Mouse (Mus musculus) cortical plate, adult 2 months (tissue): Measurements from ENCODE around the gene Fsd2. TPM values are rescaled to one million over a fixed set of nuclear protein-coding genes. Genes with fewer than 3 reads are reported as not detected.

Experiments used
- H3K27ac ChIP-seq: fragments of 200-500 bp; 2 replicates; pipeline ENCODE4 v1.5.1; 2012; ENCODE audit warnings: low read length, control low read depth, inconsistent platforms; ENCODE audit not compliant: insufficient read depth
- H3K4me1 ChIP-seq: fragments of 200-500 bp; 2 replicates; pipeline ENCODE4 v1.6.1; 2011; ENCODE audit warnings: low read length; ENCODE audit not compliant: control insufficient read depth, insufficient read depth
- H3K4me3 ChIP-seq: fragments of 200-500 bp; 2 replicates; pipeline ENCODE4 v1.5.1; 2011; ENCODE audit warnings: mild to moderate bottlenecking, low read length, control low read depth; ENCODE audit not compliant: insufficient read depth
- CTCF ChIP-seq: fragments of 200-500 bp; IDR thresholded peaks from 2 replicates; pipeline ENCODE4 v1.5.1; 2011; ENCODE audit warnings: mild to moderate bottlenecking, control low read depth, low read length; ENCODE audit not compliant: insufficient read depth; ENCODE audit errors: extremely low read depth
- POLR2A ChIP-seq: fragments of 200-500 bp; IDR thresholded peaks from 2 replicates; pipeline ENCODE4 v1.6.1; 2011; ENCODE audit warnings: mild to moderate bottlenecking, low read length, control low read depth; ENCODE audit not compliant: insufficient read depth; ENCODE audit errors: extremely low read depth
- polyA plus RNA-seq: library from polyadenylated mRNA; depleted of rRNA; stranded (reverse); fragments of >200 nt; gene quantifications from 2 replicates; pipeline ENCODE4 v1.2.3, GENCODE M21; 2012

Fsd2 gene
- polyA plus RNA-seq, 1 experiment: 0.13 TPM

DNA sequence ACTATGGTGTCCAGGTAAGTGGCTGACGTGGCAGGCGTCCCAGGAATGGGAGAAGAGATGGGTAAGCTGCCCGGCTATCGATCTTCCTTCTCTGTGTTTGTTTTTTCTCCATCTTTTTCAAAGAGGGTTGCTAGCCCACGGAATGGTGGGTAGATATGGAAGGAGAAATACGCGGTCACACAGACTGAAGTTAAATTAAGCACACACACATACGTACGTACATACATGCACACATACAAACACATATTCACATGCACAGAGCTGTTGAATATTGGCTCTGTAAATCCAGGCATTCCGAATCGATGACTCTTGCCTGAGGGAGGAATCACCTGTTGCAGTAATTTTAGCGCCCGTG is 43.1 kb downstream of the Fsd2 start:
- peak overlapping the region; percentile 37; the same call in 1 of the 2 replicates for H3K27ac ChIP-seq
- no peak for TF ChIP-seq POLR2A
- TF ChIP-seq CTCF: no peak
- H3K4me1 ChIP-seq: peaks cover 2% of the 10 kb centered on the region; the same call in 1 of the 2 replicates
- peak overlapping the region; percentile 71 for H3K4me3 ChIP-seq

DNA sequence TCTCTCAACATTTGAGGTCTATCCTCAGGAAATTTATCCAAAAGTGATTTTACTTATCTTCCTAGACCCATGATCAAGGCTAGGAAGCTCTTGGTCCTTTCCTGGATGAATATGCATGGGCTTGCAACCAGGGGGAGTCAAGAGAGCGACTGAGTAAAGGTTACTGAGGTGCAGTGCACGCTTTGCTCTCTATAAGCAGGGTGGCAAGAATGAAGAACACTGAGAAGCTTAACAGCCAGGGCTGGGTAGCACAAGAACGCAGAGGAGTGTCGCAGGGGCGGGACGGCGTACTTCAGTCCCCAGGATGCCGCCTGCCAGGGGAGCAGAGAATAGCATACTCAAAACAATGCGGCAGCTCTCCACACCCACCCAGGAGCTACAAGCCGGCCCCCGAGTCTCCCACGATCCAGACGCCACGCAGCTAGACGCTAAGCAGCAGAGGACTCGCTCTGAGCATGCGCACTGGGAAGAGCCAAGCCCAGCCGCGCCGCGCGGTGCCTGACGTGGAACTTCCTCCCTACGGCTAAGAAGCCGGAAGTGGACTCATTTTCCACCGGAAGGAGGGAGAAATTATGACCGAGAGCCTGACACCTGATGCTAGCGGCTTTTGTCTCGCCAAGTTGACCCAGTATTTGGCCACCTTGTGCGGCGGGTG is 43.6 kb downstream of the Fsd2 start:
- Histone ChIP-seq H3K27ac (peak overlapping the region; percentile 79), H3K4me1 (peaks cover 2% of the 10 kb centered on the region; the same call in 1 of the 2 replicates), H3K4me3 (peak overlapping the region; percentile 71)
- peak; percentile 92 for TF ChIP-seq POLR2A
- no peak for TF ChIP-seq CTCF

DNA sequence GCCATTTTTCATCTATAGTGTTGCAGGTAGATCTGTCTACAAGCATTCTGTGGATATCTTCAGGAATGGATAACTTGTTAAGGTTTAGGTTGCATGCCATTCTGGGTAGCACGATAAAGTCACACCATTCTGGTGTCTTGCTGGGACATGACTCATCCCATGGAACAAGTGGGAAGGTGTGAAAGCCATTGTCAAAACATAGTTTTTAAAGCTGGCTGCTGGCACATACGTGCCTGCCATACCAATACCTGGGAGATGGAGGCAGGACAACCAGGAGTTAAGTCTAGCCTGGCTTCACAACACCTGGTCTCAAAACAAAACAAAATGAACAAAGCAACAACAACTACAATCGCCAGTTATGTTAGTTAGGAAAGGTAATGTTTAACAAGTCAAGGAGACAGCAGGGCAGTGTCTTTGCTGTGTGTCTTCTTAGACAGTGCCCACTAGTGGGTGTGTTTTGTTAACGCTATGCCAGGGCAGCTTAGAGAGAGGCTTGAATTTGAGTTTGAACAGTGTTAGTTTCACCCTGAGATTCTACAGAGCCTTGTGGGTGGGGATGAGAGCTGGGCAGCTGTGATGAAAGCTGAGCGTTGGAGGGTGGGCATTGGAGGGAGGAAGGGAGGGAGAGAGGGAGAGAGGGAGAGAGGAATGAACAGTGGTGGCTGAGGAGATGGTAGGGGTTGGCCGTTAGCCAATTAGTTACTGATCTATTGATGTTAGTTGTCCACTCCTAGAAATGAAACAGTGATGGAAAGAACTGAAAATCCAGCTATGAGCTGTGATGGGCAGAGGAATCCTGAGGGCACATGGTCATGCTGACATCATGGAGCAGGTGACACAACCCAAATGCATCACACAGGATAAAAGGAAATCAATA is 50.4 kb downstream of the Fsd2 start:
- H3K4me3 ChIP-seq: no peak overlapping the region
- TF ChIP-seq POLR2A (no peak), CTCF (peak; percentile 48; the same call in 1 of the 2 replicates)
- 0 out of 2 replicates have a peak, but pooled peaks cover 2% of the 10 kb centered on the region for H3K4me1 ChIP-seq
- H3K27ac ChIP-seq: no peak overlapping the region

DNA sequence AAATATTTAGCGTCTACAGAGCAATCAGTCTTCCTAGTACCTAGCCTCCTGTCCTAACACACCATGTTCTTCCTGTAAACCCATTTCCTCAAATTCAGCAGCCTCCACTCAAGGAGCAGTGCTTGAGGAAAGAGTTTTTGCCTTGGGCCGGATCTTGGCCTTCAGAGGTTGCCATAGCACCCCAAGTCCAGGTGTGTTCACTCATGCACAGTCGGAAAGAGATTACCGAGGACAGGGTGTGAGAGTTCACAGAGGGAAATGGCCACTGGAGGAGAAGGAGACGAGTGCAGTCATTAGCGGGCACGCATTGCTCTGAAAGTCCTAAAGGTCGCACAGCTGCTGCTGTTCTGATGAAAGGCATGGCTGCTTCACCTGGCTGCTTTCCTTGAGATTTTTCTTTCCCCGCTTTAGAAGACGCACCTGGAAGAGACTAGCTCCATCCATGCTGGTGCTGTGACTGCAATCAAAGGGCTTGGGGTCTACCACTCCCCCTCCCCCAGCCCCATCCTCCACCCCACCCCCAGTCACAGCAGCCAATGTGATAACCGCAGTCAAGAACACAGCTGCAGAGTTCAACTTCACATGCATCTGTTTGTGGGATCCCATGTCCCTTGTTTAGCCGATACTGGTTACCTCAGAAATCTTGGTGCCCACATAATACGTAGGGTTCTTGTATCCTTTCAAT is 51.7 kb downstream of the Fsd2 start:
- TF ChIP-seq POLR2A (no peak), CTCF (no peak)
- Histone ChIP-seq H3K4me1 (0 out of 2 replicates have a peak, but pooled peaks cover 2% of the 10 kb centered on the region), H3K27ac (no peak overlapping the region), H3K4me3 (no peak overlapping the region)

DNA sequence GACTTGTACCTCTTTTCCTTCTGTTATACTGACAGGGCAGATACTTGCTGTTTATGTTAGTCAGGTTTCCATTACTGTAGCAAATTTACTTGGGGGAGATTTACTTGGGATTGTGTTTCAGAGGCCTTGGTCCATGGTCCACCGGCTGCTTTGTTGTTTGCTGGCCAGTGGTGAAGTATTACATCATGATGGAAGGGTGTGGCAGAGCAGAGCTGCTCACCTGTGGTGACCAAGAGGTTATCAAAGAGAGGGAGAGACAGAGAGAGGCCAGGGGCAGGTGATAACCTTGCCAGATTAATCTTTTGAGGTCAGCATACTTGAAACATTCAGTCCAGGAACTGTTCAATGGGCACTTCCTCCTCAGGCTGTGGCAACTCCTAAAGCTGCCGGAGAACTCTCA is 65.7 kb downstream of the Fsd2 start:
- Histone ChIP-seq H3K4me1 (no peaks in the 10 kb centered on the region), H3K4me3 (no peak overlapping the region), H3K27ac (no peak overlapping the region)
- TF ChIP-seq CTCF: no peak
- no peak for TF ChIP-seq POLR2A

DNA sequence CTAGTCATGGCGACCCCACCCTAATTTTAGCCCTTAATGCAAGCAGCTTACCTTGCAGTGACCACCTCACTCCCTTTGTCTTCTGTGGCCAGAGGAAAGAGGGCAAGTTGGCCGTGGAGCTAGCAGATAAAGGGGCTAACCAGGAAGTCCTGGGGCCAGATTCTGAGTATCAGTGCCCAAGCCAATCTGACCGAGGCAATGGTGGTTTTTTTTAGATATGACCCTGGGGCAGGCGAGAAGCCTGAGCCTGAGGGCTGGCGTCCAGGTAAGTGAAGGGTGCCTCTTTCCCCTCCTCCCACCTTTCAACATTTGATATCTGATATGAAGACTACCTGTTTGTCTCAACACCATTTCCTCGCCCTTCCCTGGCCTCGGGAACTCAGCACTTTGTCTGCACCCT is 68.6 kb downstream of the Fsd2 start, which contains the start of gene BC048679:
Gene BC048679, minus strand, starts transcription at position 101 of the 400 bp plus-strand sequence.
- no peak within 1 kb of the TSS for H3K27ac ChIP-seq
- no peak for TF ChIP-seq POLR2A
- no peak for TF ChIP-seq CTCF

DNA sequence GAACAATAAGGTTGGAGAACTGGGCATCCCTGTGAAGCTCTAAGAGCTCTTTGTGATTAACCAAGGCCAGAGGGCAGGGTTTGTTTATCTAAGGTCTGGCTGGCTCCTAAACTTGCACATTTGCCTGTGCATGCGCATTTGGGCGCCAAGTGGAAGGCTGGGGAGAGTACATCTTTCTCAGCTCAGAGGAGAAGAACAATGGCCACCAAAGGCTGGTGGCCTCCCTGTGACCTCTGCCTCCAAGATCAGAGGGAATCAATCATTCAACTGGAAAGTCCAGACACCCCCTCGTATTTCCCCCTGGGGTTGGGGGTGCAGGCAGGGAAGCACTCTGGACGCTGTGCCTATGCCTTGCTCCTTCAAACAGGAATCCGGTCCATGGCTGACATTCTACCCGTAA is 69.6 kb downstream of the Fsd2 start:
- TF ChIP-seq CTCF (no peak), POLR2A (no peak)
- H3K4me3 ChIP-seq: no peak overlapping the region
- H3K4me1 ChIP-seq: peaks cover 2% of the 10 kb centered on the region; the same call in 1 of the 2 replicates
- no peak overlapping the region for H3K27ac ChIP-seq

More for the DNA sequence above, 68.6 kb downstream of the Fsd2 start, which contains the start of gene BC048679:
- Histone ChIP-seq H3K4me1 (no peaks in the 10 kb centered on the region), H3K4me3 (no peak within 1 kb of the TSS)

DNA sequence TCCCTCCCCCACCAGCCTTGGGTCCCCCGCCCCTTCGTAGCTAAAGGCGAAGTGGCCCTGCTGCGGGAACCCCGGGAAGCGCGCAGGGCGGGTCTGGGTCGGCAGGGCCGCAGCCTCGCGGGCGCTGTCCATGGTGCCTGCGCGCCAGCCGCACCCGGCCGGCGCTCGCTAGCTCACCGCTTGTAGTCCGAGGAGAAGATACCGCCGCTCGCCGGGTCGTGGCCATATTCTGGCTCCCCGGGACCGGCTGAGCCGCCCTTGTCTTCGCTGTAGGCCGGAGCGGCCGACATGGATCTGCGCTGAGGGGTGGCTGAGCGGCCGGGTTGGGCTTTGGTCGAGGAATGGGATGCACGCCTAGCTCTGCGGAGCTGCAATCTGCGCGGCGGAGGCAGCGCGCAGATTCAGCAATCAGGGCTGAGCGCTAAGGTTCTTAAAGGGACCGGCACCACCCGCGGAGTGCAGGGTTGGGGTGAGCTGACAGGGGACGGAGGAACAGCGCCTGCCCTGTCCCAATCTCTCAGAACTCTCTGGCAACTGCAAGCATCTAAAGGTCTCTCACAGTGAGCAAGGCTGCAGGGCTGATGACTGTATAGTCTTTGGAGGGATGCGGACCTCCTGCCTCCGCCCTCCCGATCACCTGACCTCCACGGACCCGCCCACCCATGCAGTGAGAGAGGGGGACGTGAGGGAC is 73.3 kb downstream of the Fsd2 start, which contains the start of gene Ap3b2:
Gene Ap3b2, minus strand, starts transcription at position 595 of the 691 bp plus-strand sequence.
- H3K4me3 ChIP-seq: peak within 1 kb of the TSS; percentile 65
- H3K27ac ChIP-seq: peak within 1 kb of the TSS; percentile 70; the same call in 1 of the 2 replicates
- no peak for TF ChIP-seq CTCF
- TF ChIP-seq POLR2A: peak; percentile 78
- H3K4me1 ChIP-seq: peaks cover 4% of the 10 kb centered on the region; the same call in 1 of the 2 replicates
